Mouse (Mus musculus): ENCODE measurements around the gene Pmis2.

DNA sequence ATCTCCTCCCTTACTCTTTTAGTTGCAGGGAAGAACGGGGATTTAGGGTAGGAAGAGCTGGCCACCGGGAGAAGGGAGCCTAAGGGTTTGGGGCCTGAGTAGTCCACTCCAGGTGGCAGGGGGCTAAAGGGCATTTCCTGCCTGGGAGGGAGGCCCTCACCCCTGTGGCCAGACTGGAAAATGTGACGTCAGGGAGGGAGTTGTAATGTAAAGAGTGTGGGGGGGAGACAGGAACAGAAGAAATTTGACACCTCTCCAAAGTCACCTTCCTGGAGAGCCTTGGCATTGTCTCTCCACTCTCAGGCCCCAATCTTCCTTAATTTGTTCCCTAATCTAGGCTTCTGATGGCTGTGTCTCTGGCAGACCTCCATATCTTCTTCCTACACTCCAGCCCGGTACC, 32.3 kb downstream of the Pmis2 start:
- no peak for TF ChIP-seq ZC3H11A (IDR thresholded peaks at IDR 0.05; ENCODE audit: borderline replicate concordance, low read depth, low read length)
- no peak for TF ChIP-seq HCFC1 (IDR thresholded peaks at IDR 0.05; ENCODE audit: borderline replicate concordance, insufficient read depth, low read length)
- no peak for TF ChIP-seq ZNF384 (IDR thresholded peaks at IDR 0.05; ENCODE audit: low read depth, low read length)
